Mouse (Mus musculus): ENCODE measurements around the gene Cabp2.

- TF ChIP-seq POLR2A (IDR thresholded peaks at IDR 0.05; ENCODE audit: low read depth, low read length) (no peak), CTCF (IDR thresholded peaks at IDR 0.05; ENCODE audit: borderline replicate concordance, insufficient read depth, low read length) (no peak)
Observed at GRCm38 (mm10) chr19:4090446-4090845, 9.1 kb downstream of the Cabp2 start.
